ENCODE assay signal across 25 mouse cellular contexts in genomic region chr16:88142136-88142535, GRCm38 (mm10).
DNase-seq lines count a peak whose midpoint lies in the region; ATAC-seq and TF ChIP-seq lines count a peak whose summit lies in the region.
"Had no signal": no experiment of that assay in that cellular context is flagged by ENCODE, and none has a peak within 500 bp of the region (broad histone marks: within the 10 kb centered on the region; RNA-seq: fewer than 3 reads in every experiment).

No protein-coding gene starts in this region.

- no peak overlapping the region for H3K27ac ChIP-seq in forebrain, embryonic 13.5 days
- H3K27ac ChIP-seq in forebrain, embryonic 10.5 days: no peak overlapping the region
- no peak overlapping the region for H3K27ac ChIP-seq in forebrain, embryonic 16.5 days (ENCODE audit: low read length)
- no peak overlapping the region for H3K27ac ChIP-seq in forebrain, embryonic 12.5 days
- 0 out of 2 replicates have a peak overlapping the region, but pooled peaks have one; percentile 25 for H3K27ac ChIP-seq in midbrain, embryonic 13.5 days
- H3K27ac ChIP-seq in midbrain, embryonic 11.5 days (ENCODE audit: low read depth, low read length): no peak overlapping the region
- no peak overlapping the region for H3K27ac ChIP-seq in layer of hippocampus, adult 2 months
- H3K27ac ChIP-seq: embryonic facial prominence, embryonic 10.5 days; embryonic facial prominence, embryonic 13.5 days; gastrocnemius, adult 2 months; hindbrain, embryonic 13.5 days had no signal

- 39% methylated on average over 2 of the region's 2 CpGs for WGBS in forebrain, embryonic 13.5 days
- whole genome bisulfite sequencing in forebrain, embryonic 10.5 days: 71% methylated on average over 2 of the region's 2 CpGs
- 18% methylated on average over 2 of the region's 2 CpGs for WGBS in forebrain, embryonic 16.5 days
- WGBS in forebrain, embryonic 12.5 days: 55% methylated on average over 2 of the region's 2 CpGs
- WGBS in midbrain, embryonic 13.5 days: 56% methylated on average over 2 of the region's 2 CpGs
- WGBS in midbrain, embryonic 11.5 days: 69% methylated on average over 2 of the region's 2 CpGs

- no peaks in the 10 kb centered on the region for H3K36me3 ChIP-seq in forebrain, embryonic 13.5 days (ENCODE audit: poor library complexity, severe bottlenecking)
- H3K36me3 ChIP-seq in forebrain, embryonic 10.5 days (replicated peaks): no peaks in the 10 kb centered on the region
- H3K36me3 ChIP-seq in forebrain, embryonic 16.5 days (ENCODE audit: control insufficient read depth, insufficient read depth): no peaks in the 10 kb centered on the region
- no peaks in the 10 kb centered on the region for H3K36me3 ChIP-seq in forebrain, embryonic 12.5 days (replicated peaks)
- H3K36me3 ChIP-seq in midbrain, embryonic 13.5 days: no peaks in the 10 kb centered on the region
- H3K36me3 ChIP-seq in midbrain, embryonic 11.5 days (ENCODE audit: control insufficient read depth, insufficient read depth, low read length): no peaks in the 10 kb centered on the region
- H3K36me3 ChIP-seq: embryonic facial prominence, embryonic 10.5 days; embryonic facial prominence, embryonic 13.5 days; hindbrain, embryonic 13.5 days had no signal

- no peak for DNase-seq in forebrain, embryonic 10.5 days (ENCODE audit: extremely low spot score, low spot score)
- no peak for DNase-seq in midbrain, embryonic 11.5 days (ENCODE audit: low spot score, missing footprints)
- DNase-seq in brain, embryonic 14.5 days (ENCODE audit: low read depth): peak; percentile 59
- DNase-seq in layer of hippocampus, adult 2 months (ENCODE audit: low spot score in 2 of 2): no peak
- DNase-seq: adrenal gland, adult 8-10 months; adrenal gland, postnatal 25 days; cerebellum, adult 8-10 months; cerebellum, postnatal 25 days; gastrocnemius, adult 2 months; gastrocnemius, postnatal 14 days; heart, adult 11 months; kidney, adult 18-20 months had no signal

- peak; percentile 75 for ATAC-seq in forebrain, embryonic 13.5 days
- ATAC-seq in forebrain, embryonic 16.5 days: peak; percentile 65
- no peak; the same call in 1 of the 2 replicates for ATAC-seq in forebrain, embryonic 12.5 days (ENCODE audit: low FRiP score)
- peak; percentile 48; the same call in 1 of the 2 replicates for ATAC-seq in midbrain, embryonic 13.5 days
- no peak for ATAC-seq in midbrain, embryonic 11.5 days (ENCODE audit: low FRiP score)
- ATAC-seq: activated CD4-positive, CD25-positive, alpha-beta regulatory T cell, adult 4 months; CD4-positive, CD25-positive, alpha-beta regulatory T cell, adult 4 months; inflammation-experienced regulatory T-cells, adult 6 months; intestine, embryonic 16.5 days had no signal

- H3K27me3 ChIP-seq in forebrain, embryonic 13.5 days: no peaks in the 10 kb centered on the region
- no peaks in the 10 kb centered on the region for H3K27me3 ChIP-seq in forebrain, embryonic 10.5 days (ENCODE audit: poor library complexity, severe bottlenecking)
- no peaks in the 10 kb centered on the region for H3K27me3 ChIP-seq in forebrain, embryonic 16.5 days (replicated peaks; ENCODE audit: control insufficient read depth, insufficient read depth, low read length)
- H3K27me3 ChIP-seq in forebrain, embryonic 12.5 days: no peaks in the 10 kb centered on the region
- H3K27me3 ChIP-seq in midbrain, embryonic 13.5 days: no peaks in the 10 kb centered on the region
- H3K27me3 ChIP-seq in midbrain, embryonic 11.5 days (ENCODE audit: control insufficient read depth, insufficient read depth, low read length): no peaks in the 10 kb centered on the region
- H3K27me3 ChIP-seq: embryonic facial prominence, embryonic 13.5 days; hindbrain, embryonic 13.5 days had no signal

- no peak overlapping the region for H3K9ac ChIP-seq in forebrain, embryonic 13.5 days
- H3K9ac ChIP-seq in forebrain, embryonic 16.5 days (replicated peaks; ENCODE audit: low read depth, low read length): no peak overlapping the region
- no peak overlapping the region for H3K9ac ChIP-seq in forebrain, embryonic 12.5 days
- H3K9ac ChIP-seq in midbrain, embryonic 13.5 days (replicated peaks): no peak overlapping the region; the same call in 1 of the 2 replicates
- H3K9ac ChIP-seq in midbrain, embryonic 11.5 days (ENCODE audit: low read length): no peak overlapping the region
- H3K9ac ChIP-seq: embryonic facial prominence, embryonic 13.5 days; hindbrain, embryonic 13.5 days had no signal

- H3K4me2 ChIP-seq in forebrain, embryonic 13.5 days: no peak overlapping the region
- H3K4me2 ChIP-seq in forebrain, embryonic 16.5 days (ENCODE audit: low read length): no peak overlapping the region
- no peak overlapping the region for H3K4me2 ChIP-seq in forebrain, embryonic 12.5 days
- no peak overlapping the region for H3K4me2 ChIP-seq in midbrain, embryonic 13.5 days (replicated peaks)
- H3K4me2 ChIP-seq in midbrain, embryonic 11.5 days: no peak overlapping the region
- H3K4me2 ChIP-seq: embryonic facial prominence, embryonic 13.5 days; heart, embryonic 11.5 days; hindbrain, embryonic 13.5 days had no signal

- peaks cover 10% of the 10 kb centered on the region for H3K4me1 ChIP-seq in forebrain, embryonic 13.5 days
- no peaks in the 10 kb centered on the region for H3K4me1 ChIP-seq in forebrain, embryonic 10.5 days
- peaks cover 6% of the 10 kb centered on the region for H3K4me1 ChIP-seq in forebrain, embryonic 16.5 days (replicated peaks; ENCODE audit: control insufficient read depth, insufficient read depth, low read length)
- H3K4me1 ChIP-seq in forebrain, embryonic 12.5 days: no peaks in the 10 kb centered on the region
- H3K4me1 ChIP-seq in midbrain, embryonic 13.5 days (replicated peaks): peaks cover 8% of the 10 kb centered on the region; the same call in 1 of the 2 replicates
- H3K4me1 ChIP-seq in midbrain, embryonic 11.5 days (ENCODE audit: control insufficient read depth, insufficient read depth, low read length): no peaks in the 10 kb centered on the region
- H3K4me1 ChIP-seq: embryonic facial prominence, embryonic 10.5 days; embryonic facial prominence, embryonic 13.5 days had no signal

- H3K4me3 ChIP-seq in forebrain, embryonic 13.5 days: no peak overlapping the region
- H3K4me3 ChIP-seq in forebrain, embryonic 10.5 days: no peak overlapping the region
- no peak overlapping the region for H3K4me3 ChIP-seq in forebrain, embryonic 16.5 days (replicated peaks; ENCODE audit: low read length)
- no peak overlapping the region for H3K4me3 ChIP-seq in forebrain, embryonic 12.5 days (replicated peaks)
- no peak overlapping the region for H3K4me3 ChIP-seq in midbrain, embryonic 13.5 days (replicated peaks)
- no peak overlapping the region for H3K4me3 ChIP-seq in midbrain, embryonic 11.5 days (ENCODE audit: low read depth, low read length)
- H3K4me3 ChIP-seq in layer of hippocampus, adult 2 months: no peak overlapping the region
- H3K4me3 ChIP-seq: embryonic facial prominence, embryonic 10.5 days; embryonic facial prominence, embryonic 13.5 days; erythroblast, embryonic 14.5 days; gastrocnemius, adult 2 months; hindbrain, embryonic 13.5 days had no signal

- no peak for TF ChIP-seq CTCF in brain, embryonic 14.5 days (IDR thresholded peaks at IDR 0.05; ENCODE audit: borderline replicate concordance, extremely low read depth, insufficient read depth, insufficient read length)
- TF ChIP-seq CTCF in layer of hippocampus, adult 2 months (conservative IDR thresholded peaks at IDR 0.05): no peak

- no peak for TF ChIP-seq POLR2A in brain, embryonic 14.5 days (IDR thresholded peaks at IDR 0.05; ENCODE audit: borderline replicate concordance, extremely low read depth, insufficient read depth, insufficient read length, poor library complexity, severe bottlenecking)

- no peaks in the 10 kb centered on the region for H3K9me3 ChIP-seq in forebrain, embryonic 13.5 days (replicated peaks)
- no peaks in the 10 kb centered on the region for H3K9me3 ChIP-seq in forebrain, embryonic 10.5 days
- no peaks in the 10 kb centered on the region for H3K9me3 ChIP-seq in forebrain, embryonic 16.5 days (ENCODE audit: control insufficient read depth, low read length)
- no peaks in the 10 kb centered on the region for H3K9me3 ChIP-seq in forebrain, embryonic 12.5 days
- H3K9me3 ChIP-seq in midbrain, embryonic 13.5 days: no peaks in the 10 kb centered on the region
- no peaks in the 10 kb centered on the region for H3K9me3 ChIP-seq in midbrain, embryonic 11.5 days (ENCODE audit: control insufficient read depth, low read length)
- H3K9me3 ChIP-seq: embryonic facial prominence, embryonic 10.5 days; embryonic facial prominence, embryonic 13.5 days; hindbrain, embryonic 13.5 days had no signal

Comparison
In these comparisons a context has a peak if more than half of its experiments do, and no peak if none do; other contexts are left out.
1. ATAC-seq: peak in forebrain, embryonic 13.5 days (single experiment), forebrain, embryonic 16.5 days (single experiment) and midbrain, embryonic 13.5 days (single experiment); none in forebrain, embryonic 12.5 days (single experiment) and midbrain, embryonic 11.5 days (single experiment).